Mouse (Mus musculus) liver (tissue): ENCODE measurements around the gene Pithd1.

ENCODE experiments used
- DNase-seq: peaks from one replicate; pipeline ENCODE4 v3.0.0-alpha.2; 2020; ENCODE audit warnings: mixed read lengths

The Pithd1 gene

GRCm38 (mm10) chr4:135960717-135961116 is 26.3 kb downstream of the Pithd1 start:
- DNase-seq = peak; percentile 88

- peak; percentile 47 for DNase-seq
Observed at GRCm38 (mm10) chr4:135958354-135958753, 28.7 kb downstream of the Pithd1 start.

GRCm38 (mm10) chr4:135955886-135956285 is 31.2 kb downstream of the Pithd1 start:
- no peak for DNase-seq

GRCm38 (mm10) chr4:135954241-135954640 is 32.8 kb downstream of the Pithd1 start:
- DNase-seq = peak; percentile 86

- DNase-seq = no peak
Observed at GRCm38 (mm10) chr4:135953179-135953578, 33.9 kb downstream of the Pithd1 start.

- no peak for DNase-seq
Observed at GRCm38 (mm10) chr4:135951505-135951904, 35.6 kb downstream of the Pithd1 start.

- no peak for DNase-seq
Observed at GRCm38 (mm10) chr4:135950365-135950764, 36.7 kb downstream of the Pithd1 start.

GRCm38 (mm10) chr4:135949911-135950310 is 37.2 kb downstream of the Pithd1 start:
- DNase-seq = no peak

GRCm38 (mm10) chr4:135949475-135949874 is 37.6 kb downstream of the Pithd1 start:
- DNase-seq = no peak

GRCm38 (mm10) chr4:135948142-135948541 is 38.9 kb downstream of the Pithd1 start:
- DNase-seq = no peak

GRCm38 (mm10) chr4:135946659-135947301 is 40.3 kb downstream of the Pithd1 start:
- no peak for DNase-seq

- DNase-seq = peak; percentile 96
Observed at GRCm38 (mm10) chr4:135946278-135946658, 40.8 kb downstream of the Pithd1 start, which contains the start of gene Hmgcl. Hmgcl (plus strand) TSS chr4:135946448.

- DNase-seq = no peak
Observed at GRCm38 (mm10) chr4:135945706-135946105, 41.4 kb downstream of the Pithd1 start.

- no peak for DNase-seq
Observed at GRCm38 (mm10) chr4:135943389-135943788, 43.7 kb downstream of the Pithd1 start.

GRCm38 (mm10) chr4:135942193-135942592 is 44.9 kb downstream of the Pithd1 start:
- no peak for DNase-seq

GRCm38 (mm10) chr4:135941026-135941425 is 46.0 kb downstream of the Pithd1 start:
- peak; percentile 47 for DNase-seq

- DNase-seq = peak; percentile 32
Observed at GRCm38 (mm10) chr4:135938858-135939257, 48.2 kb downstream of the Pithd1 start.

- peak; percentile 33 for DNase-seq
Observed at GRCm38 (mm10) chr4:135935502-135935901, 51.6 kb downstream of the Pithd1 start.

- peak; percentile 43 for DNase-seq
Observed at GRCm38 (mm10) chr4:135934708-135935500, 52.2 kb downstream of the Pithd1 start.

- peak; percentile 24 for DNase-seq
Observed at GRCm38 (mm10) chr4:135931832-135932231, 55.2 kb downstream of the Pithd1 start.

GRCm38 (mm10) chr4:135930239-135930638 is 56.8 kb downstream of the Pithd1 start:
- DNase-seq = no peak

- DNase-seq = no peak
Observed at GRCm38 (mm10) chr4:135929828-135930227, 57.2 kb downstream of the Pithd1 start.

GRCm38 (mm10) chr4:135929405-135929804 is 57.7 kb downstream of the Pithd1 start:
- DNase-seq = no peak

GRCm38 (mm10) chr4:135928376-135928775 is 58.7 kb downstream of the Pithd1 start:
- DNase-seq = no peak
